Mouse (Mus musculus) kidney, postnatal 4 days (tissue): ENCODE results near the gene Ano6.

Source experiments
- DNase-seq, 2 experiments: peaks; one replicate each; pipeline ENCODE4 v3.0.0; 2021; ENCODE audit warnings: mixed read lengths in 2 of 2

Gene Ano6

GRCm38 (mm10) chr15:95892171-95892570, 101.5 kb downstream of the Ano6 start:
- no peak for DNase-seq

DNA sequence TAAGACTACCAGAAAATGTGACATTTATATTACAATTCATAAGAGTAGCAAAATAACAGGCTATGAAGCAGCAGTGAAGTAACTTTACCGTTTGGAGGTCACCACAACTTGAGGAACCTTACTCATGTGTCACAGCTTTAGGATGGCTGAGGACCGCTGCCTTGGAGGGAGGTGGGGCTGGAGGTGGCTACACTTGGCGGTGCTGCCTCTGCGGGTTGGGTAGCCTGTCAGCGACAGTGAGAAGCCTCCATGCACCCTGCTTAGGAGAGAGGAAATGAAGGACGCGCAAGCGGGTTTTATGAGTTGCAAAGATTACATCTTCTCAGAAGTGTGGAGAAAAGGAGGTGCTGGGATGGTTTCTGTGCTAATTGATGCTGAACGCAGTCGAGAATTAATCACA, 102.3 kb downstream of the Ano6 start:
- DNase-seq = no peak

GRCm38 (mm10) chr15:95895699-95896098, 105.1 kb downstream of the Ano6 start:
- no peak for DNase-seq

- DNase-seq = no peak
Measured at GRCm38 (mm10) chr15:95897653-95898052, 107.0 kb downstream of the Ano6 start.

DNA sequence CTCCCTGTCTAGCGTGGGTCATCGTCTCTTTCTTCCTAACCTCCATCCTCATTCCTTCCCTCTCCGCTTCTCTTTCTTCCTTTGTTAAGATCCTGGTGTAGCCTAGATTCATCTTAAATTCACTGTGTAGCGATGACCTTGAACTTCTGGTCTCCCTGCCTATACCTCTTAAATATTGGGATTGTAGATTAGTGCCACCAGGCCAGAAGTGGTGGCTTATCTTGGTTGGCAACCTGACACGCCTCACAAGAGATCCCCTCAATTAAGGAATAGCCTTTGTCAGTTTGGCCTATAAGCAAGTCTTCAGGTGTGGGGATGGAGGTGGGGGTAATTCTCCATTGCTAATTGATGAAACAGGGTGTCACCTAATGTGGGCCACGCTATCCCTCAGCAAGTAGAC, 107.8 kb downstream of the Ano6 start:
- no peak for DNase-seq

- no peak for DNase-seq
Measured at GRCm38 (mm10) chr15:95902396-95902795, 111.8 kb downstream of the Ano6 start.

- DNase-seq = no peak
Measured at GRCm38 (mm10) chr15:95904247-95904646, 113.6 kb downstream of the Ano6 start.

- DNase-seq = peak; percentile 72 to 80
Measured at GRCm38 (mm10) chr15:95906017-95906749, 115.5 kb downstream of the Ano6 start.

- DNase-seq = peak in 1 of 2 experiments; percentile 22
Measured at GRCm38 (mm10) chr15:95906891-95907290, 116.2 kb downstream of the Ano6 start.

DNA sequence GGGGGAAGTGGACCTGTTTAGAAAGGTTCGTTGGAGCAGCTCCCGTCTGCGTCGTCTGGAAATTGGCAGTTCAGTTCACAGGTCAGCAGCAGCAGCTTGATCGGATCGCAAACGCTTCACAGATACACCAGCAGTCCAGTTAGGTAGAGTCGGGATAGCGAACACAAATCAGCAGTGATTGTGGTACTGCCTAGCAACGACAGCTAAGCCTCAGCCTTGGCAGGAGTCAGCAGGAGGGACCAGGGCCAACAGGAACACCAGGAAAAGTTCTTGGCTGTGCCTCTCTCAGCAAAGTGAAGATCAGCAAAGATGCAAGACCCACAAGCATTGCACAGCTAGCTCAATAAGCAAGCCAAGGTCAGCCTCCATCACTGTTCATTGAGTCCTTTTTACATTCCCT, 116.7 kb downstream of the Ano6 start:
- peak; percentile 54 to 62 for DNase-seq

DNA sequence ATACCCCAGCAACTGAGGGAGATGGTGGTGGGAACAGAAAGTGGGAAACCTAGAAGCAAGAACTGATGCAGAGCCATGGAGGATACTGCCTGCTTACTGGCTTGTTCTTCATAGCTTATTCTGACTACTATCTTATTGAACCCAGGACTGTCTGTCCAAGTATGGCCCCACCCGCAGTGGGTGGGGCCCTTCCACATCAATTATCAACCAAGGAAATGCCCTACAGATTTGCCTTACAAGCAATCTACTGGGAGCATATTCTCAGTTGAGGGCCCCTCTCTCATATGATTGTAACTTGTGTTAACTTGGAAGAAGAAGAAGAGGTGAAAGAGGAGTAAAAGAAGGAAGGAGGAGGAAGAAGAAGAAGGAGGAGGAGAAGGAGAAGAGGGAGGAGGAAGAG, 117.3 kb downstream of the Ano6 start:
- DNase-seq = no peak

- DNase-seq = no peak
Measured at GRCm38 (mm10) chr15:95910099-95910780, 119.6 kb downstream of the Ano6 start.

- DNase-seq = no peak
Measured at GRCm38 (mm10) chr15:95914963-95915362, 124.3 kb downstream of the Ano6 start.

DNA sequence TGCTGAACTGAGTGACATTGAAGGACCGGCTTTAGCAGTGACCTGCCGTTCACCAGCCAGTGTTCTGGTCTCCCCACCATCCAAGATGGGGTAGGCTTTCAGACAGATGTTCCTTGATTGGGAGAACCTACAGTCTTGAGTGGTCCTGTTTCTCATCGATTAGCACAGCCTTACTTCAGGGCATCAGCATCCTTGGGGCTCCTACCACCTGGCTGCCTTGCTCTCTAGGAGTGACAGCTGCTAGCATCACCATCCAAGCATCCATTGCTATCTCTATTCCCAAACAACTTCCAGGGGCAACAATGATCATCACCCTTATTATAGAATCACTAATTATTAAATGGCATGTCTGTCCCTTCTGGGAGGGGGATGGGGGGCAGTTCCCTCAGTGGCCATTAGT, 124.8 kb downstream of the Ano6 start:
- DNase-seq = no peak

GRCm38 (mm10) chr15:95917330-95917729, 126.7 kb downstream of the Ano6 start:
- no peak for DNase-seq

GRCm38 (mm10) chr15:95920047-95920446, 129.4 kb downstream of the Ano6 start:
- DNase-seq = peak in 1 of 2 experiments; percentile 21

DNA sequence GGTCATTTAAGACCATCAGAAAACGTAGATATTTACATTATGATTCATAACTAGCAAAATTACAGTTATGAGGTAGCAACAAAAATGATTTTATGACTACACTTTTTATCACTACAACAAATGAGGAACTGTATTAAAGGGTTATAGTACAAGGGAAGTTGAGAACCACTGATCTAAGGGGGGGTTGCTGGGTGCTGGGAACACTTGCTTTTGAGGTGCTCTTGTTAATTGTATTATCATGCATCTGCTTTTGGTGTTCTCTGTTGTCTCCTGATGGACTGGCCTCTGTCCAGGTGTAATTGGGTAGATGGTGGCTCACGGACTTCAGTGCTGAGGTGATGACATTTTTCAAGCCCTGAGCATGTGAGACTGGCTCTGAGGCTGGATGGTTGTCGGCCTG, 130.4 kb downstream of the Ano6 start:
- DNase-seq = no peak

DNA sequence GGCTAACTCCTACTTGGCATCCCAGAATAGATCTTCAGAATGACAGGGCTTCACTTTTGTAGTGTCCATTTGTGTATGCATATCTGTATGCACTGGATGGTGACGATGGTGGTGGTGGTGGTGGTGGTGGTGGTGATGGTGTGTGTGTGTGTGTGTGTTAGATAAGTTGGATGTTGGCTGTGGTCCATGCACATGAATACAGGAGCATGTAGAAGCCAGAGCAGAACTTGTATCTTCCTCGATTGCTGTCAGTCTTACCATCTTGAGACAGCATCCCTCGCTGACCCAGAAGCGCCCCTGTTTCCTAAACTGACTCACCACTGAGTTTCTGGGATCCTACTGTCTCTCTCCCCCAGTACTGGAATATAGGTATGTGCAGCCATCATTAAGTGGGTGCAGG, 131.0 kb downstream of the Ano6 start:
- DNase-seq = no peak

DNA sequence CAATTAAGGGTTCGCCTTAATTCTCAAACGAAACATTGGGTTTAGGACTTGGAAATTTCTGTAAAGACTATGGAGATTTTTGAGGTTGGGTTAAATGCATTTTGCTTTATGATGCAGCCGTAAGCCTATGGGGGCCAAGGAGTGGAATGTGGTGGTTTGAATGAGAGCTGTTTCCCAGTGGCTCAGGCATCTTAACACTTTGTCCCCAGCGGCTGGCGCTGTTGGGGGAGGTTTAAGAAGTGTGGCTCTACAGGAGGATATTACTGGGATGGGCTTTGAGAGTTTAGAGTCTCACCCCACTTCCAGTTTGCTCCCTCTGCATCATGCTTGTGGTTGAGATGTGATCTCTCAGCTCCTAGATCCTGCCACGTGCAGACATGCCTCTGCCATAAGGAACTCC, 131.9 kb downstream of the Ano6 start:
- peak; percentile 28 to 31 for DNase-seq

DNA sequence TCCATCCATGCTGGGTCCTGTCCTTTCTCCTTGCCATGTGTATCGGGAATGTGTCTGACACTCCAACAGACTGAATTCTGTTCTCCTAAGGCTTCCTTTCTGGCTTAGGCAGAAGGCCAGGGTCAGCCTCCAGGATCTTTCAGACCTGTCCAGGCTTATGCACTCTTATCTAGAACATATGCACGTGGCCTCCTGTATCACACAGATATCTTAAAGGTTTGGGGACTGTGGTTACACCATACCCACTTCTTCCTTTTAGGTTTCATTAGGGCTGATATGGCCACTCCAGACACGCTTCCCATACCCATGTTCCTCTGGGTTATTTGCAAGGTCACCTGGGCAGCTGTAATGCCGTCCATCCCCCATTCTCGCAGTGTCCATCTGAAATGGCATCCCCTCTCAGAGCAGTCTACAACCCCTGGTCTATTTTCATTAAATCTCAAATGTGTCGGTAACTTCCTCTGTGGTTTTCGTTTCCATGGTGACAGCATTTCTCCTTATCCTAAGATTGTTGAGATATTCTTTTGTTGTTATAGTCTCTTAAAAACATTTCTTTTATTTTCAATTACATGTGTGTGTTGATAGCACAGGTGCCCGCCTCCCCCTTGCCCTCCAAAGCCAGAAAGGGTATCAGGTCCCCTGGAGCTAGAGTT, 134.8 kb downstream of the Ano6 start:
- DNase-seq = no peak

DNA sequence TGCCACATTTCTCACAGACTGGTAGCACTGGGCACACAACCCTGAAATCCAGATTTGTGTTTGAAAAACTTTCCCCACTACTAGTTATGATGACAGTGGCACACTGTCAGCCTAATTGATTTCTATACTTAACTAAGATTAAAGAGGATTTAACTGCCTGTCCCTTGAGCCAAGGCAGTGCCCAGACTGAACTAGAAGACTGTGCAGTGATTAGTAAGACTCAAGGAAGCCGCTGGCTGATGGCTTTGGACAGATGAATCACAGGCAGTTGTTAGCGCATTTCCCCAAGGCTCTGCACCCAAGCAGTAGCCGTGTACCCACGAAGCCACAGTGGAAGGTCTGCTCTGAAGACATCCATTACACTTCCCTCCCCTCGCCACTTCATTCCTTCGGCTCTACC, 138.4 kb downstream of the Ano6 start:
- DNase-seq = no peak

DNA sequence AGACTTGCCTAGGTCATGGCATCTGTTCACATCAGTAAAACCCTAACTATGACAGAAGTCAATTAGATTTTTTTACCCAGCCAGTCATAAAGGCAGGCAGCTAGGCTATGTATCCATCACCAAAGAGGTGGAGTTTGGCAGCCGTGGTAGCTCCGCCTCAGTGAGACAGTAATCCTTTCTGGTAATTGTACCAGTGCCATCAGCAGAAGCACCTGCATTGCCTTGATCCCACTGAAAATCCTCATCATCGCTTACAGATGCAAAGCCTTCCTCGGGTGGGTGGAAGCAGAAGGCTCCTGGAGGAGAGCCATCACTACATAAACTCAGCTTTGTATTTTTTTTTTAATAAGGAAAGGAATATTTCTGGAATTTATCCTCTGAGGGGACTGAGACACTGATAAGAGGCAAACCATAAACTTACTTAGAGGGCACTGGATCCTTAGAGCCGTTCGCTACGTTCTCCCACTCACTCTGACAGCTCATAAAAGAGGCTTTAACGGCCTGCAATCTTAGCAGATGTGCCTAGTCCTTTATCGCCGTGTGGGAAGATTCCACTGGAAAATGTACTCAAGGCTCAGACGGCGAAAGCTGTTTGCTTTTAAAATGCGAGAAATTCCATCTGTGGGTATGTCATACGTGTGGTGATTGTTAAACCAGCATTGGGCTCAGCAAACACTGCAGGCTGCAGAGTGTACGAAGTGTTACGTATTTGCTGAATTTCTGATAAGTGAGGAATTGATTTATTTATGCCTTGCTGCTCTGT, 140.6 kb downstream of the Ano6 start:
- DNase-seq = peak; percentile 17 to 26

DNA sequence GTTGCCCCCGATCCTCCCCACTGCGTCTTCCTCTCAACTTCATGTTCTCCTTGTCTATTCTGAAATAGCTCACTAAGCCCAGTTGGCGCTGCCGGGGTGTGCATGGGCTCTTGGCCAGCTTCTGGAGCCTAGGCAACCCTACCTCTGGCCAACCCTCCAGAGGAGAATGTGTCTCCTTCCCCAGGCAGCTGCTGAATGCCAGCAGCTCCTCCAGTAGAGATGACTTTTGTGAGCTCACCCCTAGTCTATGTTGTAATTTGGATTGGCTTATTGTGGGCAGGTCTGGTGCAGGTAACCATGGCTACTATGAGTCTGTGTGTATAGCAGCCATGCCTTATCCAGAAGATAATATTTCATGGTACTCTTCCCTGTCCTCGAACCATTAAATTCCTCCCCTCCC, 141.7 kb downstream of the Ano6 start:
- no peak for DNase-seq
